Mouse (Mus musculus): Measurements from ENCODE around the gene 1110004F10Rik.
"Not testable (repeated sequence)": the region's sequence is repeated elsewhere in the genome, so short reads cannot be mapped to it uniquely, and the experiment has no call there.

Gene 1110004F10Rik

DNA sequence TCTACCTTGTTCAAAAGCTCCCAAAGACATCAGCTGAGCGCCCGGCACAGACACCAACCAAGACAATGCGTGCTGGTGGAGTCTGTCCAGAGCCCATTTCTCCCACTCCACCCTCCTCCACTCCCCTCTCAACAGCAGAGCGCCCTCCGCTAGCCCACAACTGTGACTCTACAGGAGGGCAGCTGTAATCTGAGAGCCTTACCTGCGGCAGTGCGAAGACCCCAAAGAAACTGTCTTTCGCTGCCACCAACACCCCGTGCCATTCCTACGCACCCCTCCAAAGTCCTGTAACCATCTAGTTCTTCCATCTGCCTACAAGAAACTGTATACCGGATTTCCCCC, at the start of gene 1110004F10Rik:
1110004F10Rik (plus strand) TSS at position 202 of the 342 bp plus-strand sequence.
- no peak for DNase-seq (ENCODE audit: inconsistent age in 2 of 2, low spot score in 1 of 2)

DNA sequence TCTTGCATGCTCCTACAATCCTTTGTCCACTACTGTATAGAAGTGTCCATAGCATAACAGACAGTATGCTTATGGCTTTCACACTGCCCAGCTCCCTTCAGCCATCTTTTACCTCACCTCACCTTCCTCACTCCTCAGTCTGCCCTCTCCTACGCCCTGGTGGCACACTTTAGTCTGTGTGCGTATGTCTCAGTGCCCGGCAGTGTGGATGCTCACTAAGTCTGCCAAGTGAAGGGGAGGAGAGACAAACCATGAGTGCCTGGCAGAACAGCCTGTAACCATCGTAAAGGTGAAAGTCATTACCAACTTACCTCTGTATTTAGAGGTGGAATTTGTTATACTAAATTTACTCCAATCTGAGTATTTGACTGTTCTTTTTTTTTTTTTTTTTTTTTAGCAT, 36.5 kb upstream of the 1110004F10Rik start:
- no peak for DNase-seq (ENCODE audit: inconsistent age in 2 of 2, low spot score in 1 of 2)

DNA sequence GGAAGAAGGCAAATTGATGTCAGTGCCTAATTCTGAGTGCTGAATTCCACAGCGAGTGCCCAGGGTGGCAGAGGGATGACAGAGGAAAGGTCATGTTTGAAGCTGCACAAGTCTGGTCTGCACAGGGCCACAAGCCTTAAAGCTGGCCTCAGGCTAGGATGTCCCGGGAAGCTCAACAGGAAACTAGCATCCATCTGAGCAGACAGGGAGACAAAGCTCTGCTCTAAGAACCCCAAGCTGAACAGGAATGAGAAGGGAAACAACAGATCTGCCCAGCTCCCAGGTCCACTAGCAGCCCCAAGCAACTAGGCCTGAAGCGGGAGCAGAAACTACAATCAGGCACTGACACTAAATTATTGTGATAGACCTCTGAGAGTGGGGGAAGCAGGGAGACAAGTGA, 9.2 kb upstream of the 1110004F10Rik start:
- DNase-seq (ENCODE audit: inconsistent age in 2 of 2, low spot score in 1 of 2): peak in 1 of 2 experiments; percentile 55

DNA sequence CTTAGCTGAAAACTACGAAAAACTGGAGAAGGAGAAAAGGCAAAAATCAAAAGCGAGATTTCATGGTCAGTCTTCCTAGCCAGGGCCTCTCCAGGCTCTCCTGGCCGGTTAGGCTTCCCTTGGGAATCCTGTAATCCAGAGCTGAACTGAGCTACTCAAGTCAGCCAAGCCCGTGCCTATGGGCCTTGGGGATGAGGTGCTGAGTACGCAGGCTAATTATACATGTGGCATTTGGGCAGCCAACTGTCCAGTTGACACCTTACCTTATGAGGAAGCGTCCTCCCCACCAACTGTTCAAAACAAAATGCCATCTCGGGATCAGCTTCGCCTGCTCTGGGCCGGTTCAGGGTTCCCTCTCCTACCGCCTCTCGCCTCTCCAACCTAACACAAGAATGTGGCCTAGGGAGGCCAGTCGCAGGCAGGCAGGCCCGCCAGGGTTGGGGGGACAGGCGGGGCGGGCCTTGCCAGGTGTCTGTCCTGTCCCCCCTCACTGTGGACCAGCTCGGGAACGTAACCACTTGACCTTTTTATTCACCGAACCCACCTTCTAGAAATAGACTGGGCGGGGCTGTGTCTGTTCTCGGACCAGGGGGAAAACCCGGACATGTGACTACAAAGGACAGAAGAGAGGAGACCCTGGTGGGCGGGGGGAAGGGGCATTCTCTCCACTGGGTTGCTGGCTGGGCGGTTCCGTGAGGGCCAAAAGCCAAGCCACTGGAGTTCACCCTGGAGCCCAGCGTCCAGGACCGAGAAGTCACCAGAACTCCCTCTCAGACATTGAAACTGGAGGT, 8.4 kb upstream of the 1110004F10Rik start:
- peak; percentile 47 to 85 for DNase-seq (ENCODE audit: inconsistent age in 2 of 2, low spot score in 1 of 2)

DNA sequence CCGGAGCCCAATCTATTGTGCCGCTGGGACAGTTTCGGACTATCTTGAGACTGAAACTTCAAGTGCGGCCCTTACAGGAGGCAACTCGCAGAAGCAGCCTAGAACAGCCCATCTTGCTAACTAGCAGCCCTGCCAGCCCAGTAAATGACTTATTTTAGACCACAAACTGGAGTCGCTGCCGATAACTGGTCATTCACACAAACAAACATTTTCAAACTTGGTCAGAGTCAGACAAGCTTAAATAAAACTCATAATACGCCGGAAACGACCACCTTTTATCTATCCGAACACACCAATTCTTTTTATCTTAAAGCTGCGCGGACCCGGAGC, 7.8 kb upstream of the 1110004F10Rik start:
- no peak for DNase-seq (ENCODE audit: inconsistent age in 2 of 2, low spot score in 1 of 2)

DNA sequence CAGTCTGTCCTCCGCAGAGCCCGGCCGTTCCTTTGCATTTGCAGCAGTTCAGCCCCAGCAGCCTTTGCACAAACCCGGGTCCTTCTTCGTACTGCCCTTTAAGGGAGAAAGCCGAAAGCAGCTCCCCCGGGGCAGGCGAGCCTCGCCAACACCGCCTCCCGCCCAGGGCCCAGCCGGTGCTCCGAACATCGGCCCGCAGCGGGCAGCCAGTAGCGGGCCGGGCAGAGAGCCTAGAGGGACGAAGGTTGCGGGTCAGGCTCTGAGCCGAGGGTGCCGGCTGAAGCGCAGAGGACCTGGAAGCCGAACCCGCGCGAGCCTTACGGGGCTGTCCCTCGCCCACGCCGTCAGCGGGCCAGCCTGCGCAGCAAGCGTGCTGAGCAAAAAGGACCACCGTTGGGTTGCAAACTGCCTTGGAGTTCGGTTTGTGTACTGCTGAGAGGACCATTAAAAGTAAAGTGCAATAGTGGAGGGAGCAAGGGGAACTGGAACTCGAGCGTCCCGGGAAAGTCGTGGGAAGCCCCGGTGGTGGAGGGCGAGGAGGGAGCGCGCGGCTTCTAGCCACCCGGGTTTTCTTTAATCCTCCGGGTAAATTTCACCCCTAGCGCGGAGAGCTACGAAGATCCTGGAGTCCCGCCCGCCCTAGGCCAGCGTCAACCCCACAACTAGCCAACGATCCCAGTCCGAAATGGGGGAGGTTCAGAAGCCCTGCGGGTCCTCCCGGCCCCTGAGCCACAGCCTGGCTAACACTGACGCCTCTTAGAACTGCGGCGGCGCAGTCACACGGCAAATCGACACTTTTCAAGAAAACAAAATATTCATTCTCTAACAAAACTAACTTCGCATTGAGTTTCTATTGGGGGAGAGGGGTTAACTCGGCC, 7.2 kb upstream of the 1110004F10Rik start:
- DNase-seq (ENCODE audit: inconsistent age in 2 of 2, low spot score in 1 of 2): peak; percentile 69 to 92

DNA sequence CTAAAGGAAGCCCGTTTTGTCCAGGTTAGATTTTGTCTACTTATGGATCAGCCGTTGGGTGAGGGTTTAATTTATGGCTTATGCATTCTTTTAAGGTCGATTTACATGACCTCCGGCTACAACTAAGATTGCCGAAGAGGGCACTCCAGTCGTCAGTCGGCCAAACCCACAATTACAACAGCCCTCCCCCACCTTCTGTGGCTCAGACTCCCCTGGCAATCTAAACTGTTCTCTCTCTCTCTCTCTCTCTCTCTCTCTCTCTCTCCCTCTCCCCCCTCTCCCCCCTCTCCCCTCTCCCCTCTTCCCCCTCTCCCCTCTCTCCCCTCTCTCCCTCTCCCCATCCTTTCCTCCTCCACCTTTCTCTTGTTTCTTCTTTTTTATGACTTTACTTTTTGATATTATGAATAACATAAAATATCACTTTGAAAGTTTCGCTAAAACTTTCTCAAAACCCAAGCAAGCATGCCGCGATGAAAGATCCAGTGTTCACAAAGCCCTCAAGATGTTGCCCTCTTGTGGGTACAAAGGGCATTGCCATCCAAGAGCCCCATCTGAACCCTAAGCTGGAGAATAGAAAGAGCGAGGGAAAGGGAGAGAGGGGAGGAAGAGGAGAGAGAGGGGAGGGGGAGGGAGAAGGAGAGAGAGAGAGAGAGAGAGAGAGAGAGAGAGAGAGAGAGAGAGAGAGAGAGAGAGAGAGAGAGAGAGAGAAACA, 6.4 kb upstream of the 1110004F10Rik start:
- peak; percentile 74 to 92 for DNase-seq (ENCODE audit: inconsistent age in 2 of 2, low spot score in 1 of 2)

DNA sequence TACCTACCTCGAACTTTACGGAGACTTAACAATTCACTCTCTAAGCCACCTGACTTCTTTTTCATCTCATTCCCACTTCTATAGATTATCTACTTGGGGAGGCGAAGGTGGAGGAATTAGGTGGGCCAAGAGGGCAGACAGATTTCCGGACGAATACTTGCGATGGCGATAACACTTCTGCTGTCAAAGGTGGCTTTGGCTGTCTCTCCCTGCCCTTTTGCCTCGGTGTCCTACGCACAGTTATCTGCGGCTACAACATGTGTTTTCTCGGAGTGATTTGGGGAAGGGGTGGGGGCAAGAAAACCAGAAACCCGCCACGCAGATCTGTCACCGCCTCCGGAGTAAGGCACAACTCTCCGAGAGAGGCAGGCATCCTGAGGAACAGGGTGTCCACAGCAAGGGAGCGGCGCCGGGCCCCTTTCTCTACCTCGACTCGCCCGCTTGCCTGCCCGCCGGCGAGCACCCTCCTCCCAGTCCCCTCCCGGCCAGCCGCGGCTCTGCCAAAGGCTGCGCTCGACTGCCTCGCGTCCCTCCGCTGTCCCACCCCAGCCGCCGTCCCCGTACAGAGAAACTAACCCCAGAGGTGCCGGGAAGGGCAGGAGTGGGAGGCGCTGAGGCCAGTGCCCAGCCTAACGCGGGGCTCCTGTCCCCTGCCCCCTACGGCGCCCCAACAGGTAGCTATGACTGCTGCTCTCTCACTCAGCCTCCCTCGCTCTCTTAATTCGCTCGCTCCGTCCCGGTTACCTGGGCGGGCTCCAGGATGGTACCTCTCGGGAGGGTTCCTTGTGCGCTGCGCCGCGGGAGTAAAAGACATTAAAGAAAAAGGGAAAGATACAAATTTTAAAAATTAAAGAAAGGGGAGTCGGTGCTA, 5.6 kb upstream of the 1110004F10Rik start:
- DNase-seq (ENCODE audit: inconsistent age in 2 of 2, low spot score in 1 of 2): peak; percentile 74 to 88

DNA sequence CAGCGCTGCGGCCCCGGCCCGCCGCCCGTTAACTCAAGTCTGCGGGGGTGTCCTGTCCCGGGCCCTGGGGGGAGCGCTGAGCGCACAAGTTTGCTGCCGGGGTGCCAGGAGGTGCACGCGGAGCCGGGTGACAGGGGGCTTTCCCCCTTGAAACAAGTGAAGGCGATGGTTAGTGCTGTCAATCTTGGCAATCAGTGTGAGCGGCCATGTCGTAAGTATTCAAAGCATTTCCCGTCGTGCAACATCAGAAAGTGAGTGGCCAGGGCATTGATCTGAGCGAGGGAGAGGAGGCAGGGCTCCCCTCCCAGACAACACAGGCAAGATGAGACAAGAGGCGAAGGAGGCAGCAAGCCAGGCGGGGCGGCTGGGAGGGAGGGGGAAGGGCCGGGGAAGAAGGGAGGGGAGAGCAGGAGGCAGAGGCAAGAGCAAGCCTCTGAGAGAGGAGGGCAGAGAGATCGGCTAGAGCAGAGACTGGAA, 4.9 kb upstream of the 1110004F10Rik start:
- peak; percentile 70 to 90 for DNase-seq (ENCODE audit: inconsistent age in 2 of 2, low spot score in 1 of 2)

DNA sequence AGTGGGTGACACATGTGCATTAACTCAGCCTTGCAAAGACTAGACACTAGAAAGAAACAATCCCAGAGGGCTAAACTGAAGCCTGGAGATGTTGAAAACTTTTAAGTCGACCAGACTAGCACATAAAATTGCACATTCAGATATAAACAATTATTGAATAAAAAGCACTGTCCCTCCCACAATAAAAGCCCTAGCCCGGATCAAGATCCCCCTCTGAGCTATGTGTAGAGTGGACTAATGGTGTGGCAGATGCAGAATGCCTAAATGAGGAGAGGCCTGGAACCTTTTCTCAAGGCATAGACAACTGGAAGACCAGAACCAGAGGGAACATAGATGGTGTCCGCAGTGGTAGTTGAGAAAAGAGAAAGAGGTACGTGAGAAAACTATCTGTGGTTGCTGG, 3.7 kb upstream of the 1110004F10Rik start:
- DNase-seq (ENCODE audit: inconsistent age in 2 of 2, low spot score in 1 of 2): no peak

DNA sequence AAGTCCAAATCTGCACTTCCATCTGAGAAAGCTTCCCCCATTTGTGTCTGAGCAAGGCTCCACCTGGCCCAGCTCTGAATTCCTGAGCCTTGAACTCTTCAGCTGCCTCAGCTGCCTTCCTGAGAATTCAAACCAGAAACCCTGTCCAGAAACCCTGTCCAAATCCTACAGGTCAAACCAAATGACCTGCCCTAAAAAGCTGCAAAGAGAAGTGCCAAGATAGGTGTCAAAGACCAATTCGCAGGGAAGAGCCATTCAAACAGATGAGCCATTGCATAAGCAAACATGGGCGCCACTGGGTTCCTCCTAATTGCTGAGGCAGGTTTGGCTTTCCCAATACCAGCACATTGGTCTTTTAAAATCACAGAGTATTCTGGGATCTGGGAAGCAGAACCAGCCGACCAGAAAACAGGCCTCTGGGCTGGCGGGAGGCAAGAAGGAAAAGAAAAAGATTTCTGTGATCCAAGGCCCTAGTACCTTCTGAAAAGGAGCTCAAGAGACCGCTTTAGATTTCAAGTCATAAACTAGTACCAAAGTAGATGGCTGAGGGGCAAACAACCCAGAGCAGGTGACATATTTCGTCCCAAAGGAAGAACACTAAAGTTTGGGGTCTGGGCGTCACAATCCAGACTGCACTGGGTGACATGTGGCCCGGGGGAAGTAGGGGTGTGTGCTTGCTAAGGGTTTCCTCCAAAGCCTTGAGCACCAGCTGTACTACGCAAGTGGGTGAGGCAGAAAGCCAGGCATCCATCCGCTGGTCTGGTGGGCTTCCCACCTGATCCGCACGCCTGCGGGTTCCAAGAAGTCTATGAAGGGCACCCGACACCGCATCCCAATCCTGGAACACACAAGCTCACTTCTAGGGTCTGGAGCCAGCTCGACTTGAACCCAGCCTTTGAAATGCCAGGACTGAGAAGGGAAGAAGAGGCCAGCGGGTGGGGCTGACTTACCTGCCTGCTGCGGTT, 2.3 kb upstream of the 1110004F10Rik start:
- no peak for DNase-seq (ENCODE audit: inconsistent age in 2 of 2, low spot score in 1 of 2)

DNA sequence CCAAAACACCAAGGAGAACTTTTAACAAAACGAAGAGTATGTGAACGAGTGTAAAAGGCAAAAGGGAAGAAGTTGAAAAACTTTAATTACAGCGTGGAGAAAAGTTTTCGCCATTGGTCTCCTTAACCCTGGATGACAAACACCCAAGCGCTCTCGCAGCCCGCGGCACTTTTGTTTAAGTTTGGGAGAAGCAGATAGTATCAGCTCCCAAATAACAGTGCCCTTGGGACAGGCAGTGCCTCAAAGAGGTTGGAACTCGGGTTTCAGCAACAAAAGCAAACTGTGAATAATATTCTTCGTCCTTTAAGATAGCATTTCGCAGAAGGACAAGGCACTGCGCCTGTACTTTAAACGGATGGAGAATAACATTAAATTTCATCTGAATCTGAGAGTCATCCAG, 1.2 kb upstream of the 1110004F10Rik start:
- peak in 1 of 2 experiments; percentile 57 for DNase-seq (ENCODE audit: inconsistent age in 2 of 2, low spot score in 1 of 2)

DNA sequence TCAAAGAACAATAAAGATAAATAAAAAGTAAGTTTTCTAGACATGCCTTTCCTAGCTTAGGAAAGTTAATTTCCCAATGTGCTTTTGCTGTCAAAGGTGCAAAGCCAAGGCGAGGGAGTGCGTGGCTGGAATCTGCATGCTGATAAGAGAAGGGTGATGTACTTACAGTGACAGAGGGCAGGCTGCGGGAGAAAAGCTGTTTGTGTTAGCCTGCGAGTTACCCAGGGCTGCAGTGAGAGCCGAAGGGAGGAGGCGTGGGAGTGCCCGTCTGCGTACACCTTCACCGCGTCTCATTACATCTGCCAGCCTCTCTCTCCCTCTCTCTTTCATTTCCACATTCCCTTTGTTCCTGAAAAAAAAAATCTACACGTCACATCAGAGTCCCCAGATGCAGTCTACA, 686 bp upstream of the 1110004F10Rik start, which contains the start of gene Sox6:
Sox6 (minus strand) TSS at position 286 of the 400 bp plus-strand sequence.
- peak in 1 of 2 experiments; percentile 21 for DNase-seq (ENCODE audit: inconsistent age in 2 of 2, low spot score in 1 of 2)

DNA sequence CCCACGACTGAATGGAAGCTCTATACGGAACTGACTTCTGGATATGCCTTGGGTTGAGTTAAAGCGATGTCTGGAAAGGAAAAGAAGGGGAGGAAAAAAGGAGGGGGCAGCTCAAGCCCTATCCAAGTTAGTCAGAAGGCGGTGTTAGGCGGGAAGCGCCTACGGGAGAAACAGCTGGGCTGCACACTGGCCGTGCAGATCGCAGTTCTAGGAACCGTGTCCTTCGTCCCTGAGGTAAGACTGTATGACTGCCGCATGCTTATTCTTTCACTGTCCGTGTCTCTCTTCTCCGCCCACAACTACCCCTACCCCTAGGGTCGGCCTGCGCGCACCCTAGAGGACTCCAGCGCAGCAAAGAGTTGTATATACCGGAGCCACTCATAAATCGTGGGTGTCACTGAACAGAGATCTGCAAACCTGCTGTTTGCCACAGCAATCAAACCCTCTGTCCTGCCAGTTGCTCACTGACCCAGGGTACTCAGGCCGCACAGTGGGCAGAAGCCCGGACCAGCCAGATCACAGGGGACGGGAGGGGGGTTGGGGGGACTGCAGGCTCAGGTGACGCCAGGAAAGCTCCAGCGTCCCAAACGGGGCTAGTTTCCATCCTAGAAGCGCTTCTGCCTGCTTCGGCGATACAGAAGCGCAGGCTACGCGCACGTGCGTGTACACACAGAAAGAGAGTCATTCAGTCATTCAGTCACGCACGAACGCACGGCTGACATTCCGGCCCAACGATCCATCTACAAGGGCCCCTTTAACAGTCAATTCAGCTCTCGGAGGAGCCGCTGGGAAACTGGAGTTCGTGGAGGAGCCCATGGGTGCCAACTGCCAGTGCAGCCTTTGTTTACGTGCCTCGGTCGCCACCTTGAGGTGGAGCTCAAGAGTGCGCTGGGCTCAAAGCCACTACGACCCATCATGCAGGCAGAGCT, 605 bp downstream of the 1110004F10Rik start:
- DNase-seq (ENCODE audit: inconsistent age in 2 of 2, low spot score in 1 of 2): peak; percentile 86 to 95

DNA sequence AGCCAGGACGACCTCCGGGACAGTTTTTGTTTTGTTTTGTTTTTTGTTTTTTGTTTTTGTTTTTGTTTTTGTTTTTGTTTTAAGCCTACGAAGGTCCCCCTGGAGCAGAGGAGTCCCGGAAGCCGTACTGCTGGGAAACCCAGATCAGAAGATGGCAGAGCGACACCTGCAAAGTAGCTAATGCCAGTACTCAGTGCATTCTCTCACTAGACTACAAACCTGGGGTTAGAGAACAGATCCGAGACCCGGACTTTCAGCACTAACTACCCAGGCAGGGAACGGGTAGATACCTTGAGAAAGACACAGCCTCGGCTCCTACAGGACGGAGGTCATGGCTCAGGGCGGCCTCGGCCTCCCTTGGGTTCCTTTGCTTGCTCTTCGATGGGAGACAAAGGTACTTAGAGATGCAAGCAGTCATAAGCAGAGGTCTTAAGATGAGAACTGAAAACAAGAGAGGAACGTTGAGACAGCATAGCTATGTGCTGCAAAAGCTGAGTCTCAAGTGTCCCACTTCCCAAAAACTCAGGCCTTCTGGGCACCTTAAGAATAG, 1.3 kb downstream of the 1110004F10Rik start:
- DNase-seq (ENCODE audit: inconsistent age in 2 of 2, low spot score in 1 of 2): no peak

DNA sequence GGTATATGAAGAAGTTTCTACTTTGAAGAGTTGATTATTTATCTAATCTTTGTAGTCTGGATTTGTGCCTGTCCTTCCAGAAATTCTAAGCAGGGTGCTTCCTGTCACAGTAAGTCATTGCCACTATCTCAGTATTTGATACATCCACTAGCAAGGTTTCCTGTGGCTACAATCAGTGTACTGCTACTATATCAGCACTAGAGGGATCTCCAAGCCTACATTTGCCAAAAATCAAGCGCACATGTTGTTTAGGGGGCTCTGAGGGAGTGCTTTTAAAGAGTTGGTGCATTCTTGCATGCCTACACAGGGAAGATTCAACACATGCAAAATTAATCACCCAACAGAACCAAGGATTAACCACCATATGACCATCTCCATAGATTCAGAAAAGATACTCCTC, 21.5 kb downstream of the 1110004F10Rik start:
- DNase-seq (ENCODE audit: inconsistent age in 2 of 2, low spot score in 1 of 2): peak in 1 of 2 experiments; percentile 38

DNA sequence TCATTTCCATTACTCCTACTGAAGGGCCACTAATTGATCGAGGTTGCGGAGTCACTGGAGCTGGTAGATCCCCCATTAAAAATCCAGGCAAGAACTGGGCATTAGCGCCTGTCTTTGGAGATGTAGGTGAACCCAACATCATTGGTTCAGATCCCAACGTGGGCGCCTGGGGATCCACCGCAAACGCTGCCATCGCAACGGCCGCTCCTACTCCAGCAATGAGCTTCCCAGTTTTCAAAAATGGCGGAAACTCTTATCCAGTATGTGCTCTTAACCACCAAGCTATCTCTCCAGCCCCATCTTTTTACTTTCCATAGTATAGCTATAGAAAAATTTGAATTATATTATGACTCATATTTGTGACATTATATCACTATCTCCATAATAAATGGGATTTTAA, 45.2 kb downstream of the 1110004F10Rik start, which contains the start of gene Gm4353:
Gm4353 (minus strand) TSS at position 270 of the 400 bp plus-strand sequence.
- DNase-seq (ENCODE audit: inconsistent age in 2 of 2, low spot score in 1 of 2): not testable (repeated sequence)
